Mouse (Mus musculus): ENCODE measurements at regions not wholly inside any gene's neighbourhood (a gene's known extent, or its start where the extent isn't known, plus 50 kb on each side); places are given as distances from the start of the nearest gene placed in this dataset.

DNA sequence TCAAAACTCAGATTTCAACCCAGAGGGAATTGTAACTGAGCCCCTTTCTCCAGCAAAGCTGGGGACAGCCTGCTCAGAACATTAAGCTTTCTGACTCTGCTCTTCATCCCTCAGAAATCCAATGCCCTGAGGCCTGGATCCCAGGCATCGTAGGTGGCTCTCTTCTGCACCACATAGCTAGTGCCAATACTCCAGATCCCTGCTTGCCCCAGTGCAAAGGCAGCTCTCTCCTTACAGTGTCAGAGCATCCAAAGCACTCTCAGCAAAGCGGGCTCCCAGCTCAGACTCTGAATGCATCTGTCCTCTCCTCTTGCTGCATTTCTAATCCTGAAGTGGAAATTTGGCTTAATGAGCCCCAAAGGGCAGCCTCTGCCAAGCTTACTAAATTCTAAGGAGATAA lies 59.4 kb upstream of the Ddit4l start:
- no peak for DNase-seq (ENCODE audit: low spot score in 2 of 2)

DNA sequence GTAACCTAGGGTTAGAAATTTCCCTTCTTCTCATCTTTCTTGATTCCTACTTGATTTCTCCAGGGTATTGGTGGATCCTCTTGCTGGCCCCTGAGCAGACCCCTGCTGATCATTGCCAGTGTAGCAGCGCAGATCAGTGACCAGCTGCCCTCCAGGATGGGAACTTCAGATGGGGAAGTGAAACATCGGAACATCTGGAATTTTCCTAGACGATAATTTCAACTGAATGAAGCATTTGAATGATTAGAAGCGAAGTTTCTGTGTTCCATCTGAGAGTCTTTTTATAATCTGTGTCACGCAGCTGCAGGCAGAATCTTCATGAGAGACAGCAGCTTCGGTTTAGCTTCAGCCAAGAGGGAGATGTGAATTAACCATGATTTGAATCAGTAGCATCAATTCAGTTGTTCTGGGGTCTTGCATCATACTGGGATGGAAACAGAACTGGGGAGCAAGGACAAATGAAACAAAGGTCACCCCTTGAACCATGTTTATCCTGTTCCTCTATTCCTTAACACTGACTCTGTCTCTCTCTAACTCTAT lies 57.8 kb upstream of the Ddit4l start:
- DNase-seq (ENCODE audit: low spot score in 2 of 2), result no peak

DNA sequence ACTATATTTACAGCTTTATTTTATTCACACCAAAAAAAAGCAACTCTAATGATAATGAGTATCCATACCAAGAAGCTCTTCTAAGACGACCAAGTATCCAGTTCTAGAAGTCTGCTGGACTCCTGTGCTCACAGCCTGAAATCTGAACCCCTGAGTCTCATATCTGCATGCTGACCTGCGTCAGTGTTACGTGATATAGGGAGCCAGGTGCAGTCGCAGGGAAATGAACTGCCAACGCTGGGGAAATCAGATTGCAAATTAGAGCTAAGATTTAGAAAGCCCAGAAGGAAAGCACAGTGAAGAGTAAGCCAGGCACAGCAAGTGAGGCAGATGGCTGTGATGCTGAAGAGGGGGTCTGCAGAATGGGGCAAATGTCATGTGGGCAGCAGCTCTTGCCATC lies 57.1 kb upstream of the Ddit4l start:
- DNase-seq (ENCODE audit: low spot score in 2 of 2), result no peak

DNA sequence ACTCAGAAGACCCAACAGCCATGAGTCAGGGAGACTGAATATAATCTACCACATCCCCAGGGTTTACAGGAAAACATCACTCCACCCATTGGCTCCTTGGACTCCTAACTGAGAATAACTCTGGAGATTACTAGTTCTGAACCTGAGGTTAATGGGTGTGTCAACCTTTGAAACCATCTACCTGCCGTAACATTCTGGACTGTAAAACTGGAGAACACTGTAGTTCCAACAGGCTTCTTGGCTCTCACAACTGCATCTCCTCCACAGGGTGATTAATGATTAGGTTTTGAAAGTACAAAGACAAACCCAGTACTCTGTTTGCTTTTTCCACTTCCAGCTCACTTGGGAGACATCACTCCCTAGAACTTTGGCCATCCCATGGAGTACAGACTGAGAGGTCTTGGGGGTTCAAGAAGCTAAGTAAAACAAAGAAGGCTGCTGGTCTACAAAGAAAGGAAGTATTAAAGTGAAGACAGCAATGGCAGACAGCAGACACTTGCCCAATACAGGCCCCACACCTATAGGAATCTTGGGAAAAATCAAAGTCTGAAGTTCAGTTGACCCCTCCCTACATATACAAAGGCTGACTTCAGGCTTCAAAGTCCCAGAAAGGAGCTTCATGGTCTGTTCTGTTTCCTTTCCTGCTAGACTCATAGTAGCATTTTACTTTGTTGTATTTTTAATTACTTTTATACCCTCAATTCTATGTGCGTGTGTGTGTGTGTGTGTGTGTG lies 52.7 kb upstream of the Ddit4l start:
- no peak for DNase-seq (ENCODE audit: low spot score in 2 of 2)

All from urinary bladder, adult 18-20 months (tissue).